Mouse (Mus musculus) macrophage (primary cell): ENCODE data around the gene Vasn. TPM values are rescaled to one million over a fixed set of nuclear protein-coding genes. Genes with fewer than 3 reads are reported as not detected.

ENCODE experiments used
- H3K27ac ChIP-seq: fragments of 350-480 bp; formaldehyde crosslinking; 2 replicates; pipeline ENCODE4 v1.9.0; 2021
- H3K36me3 ChIP-seq: fragments of 350-480 bp; formaldehyde crosslinking; 2 replicates; pipeline ENCODE4 v1.9.0; 2021; ENCODE audit errors: inconsistent target
- H3K4me3 ChIP-seq: fragments of 350-480 bp; formaldehyde crosslinking; 2 replicates; pipeline ENCODE4 v1.9.0; 2021; ENCODE audit errors: inconsistent target
- H3K79me2 ChIP-seq: fragments of 350-480 bp; formaldehyde crosslinking; 2 replicates; pipeline ENCODE4 v1.9.0; 2021; ENCODE audit errors: inconsistent target
- WGBS: methylation state at CpG from one replicate; pipeline ENCODE4 v1.1.7; 2026; ENCODE audit warnings: inconsistent platforms; ENCODE audit not compliant: missing documents; 5-methylcytosine and 5-hydroxymethylcytosine counted together
- polyA plus RNA-seq: library from polyadenylated mRNA; stranded (reverse); fragments of 250-400 nt; gene quantifications from 3 replicates; pipeline ENCODE4 v1.2.4, GENCODE M21; 2018; ENCODE audit warnings: inconsistent platforms
- total RNA-seq, 78 experiments: library from RNA; depleted of rRNA; stranded (reverse); fragments of 250-400 nt; gene quantifications; 1 replicate in 9 of 78; 2 replicates in 24 of 78; 3 replicates in 43 of 78; 4 replicates in 2 of 78; pipeline ENCODE4 v1.2.4; 2018; ENCODE audit warnings: inconsistent platforms in 56 of 78

The Vasn gene
- total RNA-seq (2018; cell fraction: chromatin; rRNA removed): 1 to 10 TPM in 6 of 26 experiments, under 1 TPM in 18, not detected in 2; 0.21 to 7.4 (median 0.77) TPM
- total RNA-seq (2018; cell fraction: cytosol; rRNA removed): under 1 TPM in 10 of 26 experiments, not detected in 16; 0.03 to 0.71 (median 0.08) TPM
- total RNA-seq (2018; cell fraction: nucleus; rRNA removed): 1 to 10 TPM in 1 of 26 experiments, under 1 TPM in 17, not detected in 8; 0.12 to 1.8 (median 0.39) TPM
- 0.07 TPM in 1 of 3 replicates, not detected in the others for polyA plus RNA-seq

- Histone ChIP-seq H3K36me3 (peaks cover 70% of the 10 kb centered on the region), H3K79me2 (no peaks in the 10 kb centered on the region), H3K27ac (no peak within 1 kb of the TSS), H3K4me3 (no peak within 1 kb of the TSS)
- WGBS: 41% methylated on average over 22 of the region's 22 CpGs
Observed at GRCm38 (mm10) chr16:4639831-4640237, at the start of gene Vasn, which contains the start of gene Dnaja3. Vasn (plus strand) TSS chr16:4639941. Dnaja3 (plus strand) TSS chr16:4639989.

- Histone ChIP-seq H3K79me2 (no peaks in the 10 kb centered on the region), H3K4me3 (no peak overlapping the region), H3K36me3 (no peaks in the 10 kb centered on the region), H3K27ac (no peak overlapping the region)
- WGBS: 92% methylated on average over 9 of the region's 9 CpGs
Observed at GRCm38 (mm10) chr16:4590236-4590635, 49.5 kb upstream of the Vasn start.

GRCm38 (mm10) chr16:4592909-4593875 is 46.5 kb upstream of the Vasn start:
- no peak overlapping the region for H3K4me3 ChIP-seq
- no peaks in the 10 kb centered on the region for H3K36me3 ChIP-seq
- WGBS: 51% methylated on average over 31 of the region's 32 CpGs
- H3K79me2 ChIP-seq: no peaks in the 10 kb centered on the region
- no peak overlapping the region for H3K27ac ChIP-seq

GRCm38 (mm10) chr16:4593971-4594813 is 45.5 kb upstream of the Vasn start, which contains the start of gene Glis2:
Glis2 (plus strand) TSS chr16:4594713.
- Histone ChIP-seq H3K79me2 (no peaks in the 10 kb centered on the region), H3K27ac (no peak within 1 kb of the TSS), H3K36me3 (no peaks in the 10 kb centered on the region), H3K4me3 (no peak within 1 kb of the TSS)
- 10% methylated on average over 31 of the region's 74 CpGs for WGBS

GRCm38 (mm10) chr16:4594814-4595526 is 44.8 kb upstream of the Vasn start:
- no peaks in the 10 kb centered on the region for H3K79me2 ChIP-seq
- WGBS: 2% methylated on average over 42 of the region's 52 CpGs
- no peak overlapping the region for H3K27ac ChIP-seq
- H3K4me3 ChIP-seq: no peak overlapping the region
- no peaks in the 10 kb centered on the region for H3K36me3 ChIP-seq

GRCm38 (mm10) chr16:4595527-4595963 is 44.2 kb upstream of the Vasn start:
- Histone ChIP-seq H3K4me3 (no peak overlapping the region), H3K79me2 (no peaks in the 10 kb centered on the region), H3K36me3 (no peaks in the 10 kb centered on the region), H3K27ac (no peak overlapping the region)
- WGBS: 69% methylated on average over 5 of the region's 5 CpGs

- 74% methylated on average over 3 of the region's 3 CpGs for WGBS
- H3K4me3 ChIP-seq: no peak overlapping the region
- no peaks in the 10 kb centered on the region for H3K79me2 ChIP-seq
- no peak overlapping the region for H3K27ac ChIP-seq
- H3K36me3 ChIP-seq: no peaks in the 10 kb centered on the region
Observed at GRCm38 (mm10) chr16:4596141-4596728, 43.5 kb upstream of the Vasn start.

- Histone ChIP-seq H3K36me3 (no peaks in the 10 kb centered on the region), H3K4me3 (no peak overlapping the region)
- WGBS: 100% methylated on average over 2 of the region's 2 CpGs
Observed at GRCm38 (mm10) chr16:4596836-4597235, 42.9 kb upstream of the Vasn start.

GRCm38 (mm10) chr16:4597296-4597695 is 42.4 kb upstream of the Vasn start:
- H3K4me3 ChIP-seq: no peak overlapping the region
- H3K79me2 ChIP-seq: no peaks in the 10 kb centered on the region
- WGBS: 92% methylated on average over 7 of the region's 7 CpGs
- H3K27ac ChIP-seq: no peak overlapping the region
- no peaks in the 10 kb centered on the region for H3K36me3 ChIP-seq

More at GRCm38 (mm10) chr16:4596836-4597235, 42.9 kb upstream of the Vasn start:
- no peak overlapping the region for H3K27ac ChIP-seq
- H3K79me2 ChIP-seq: no peaks in the 10 kb centered on the region

GRCm38 (mm10) chr16:4598041-4598440 is 41.7 kb upstream of the Vasn start:
- Histone ChIP-seq H3K36me3 (no peaks in the 10 kb centered on the region), H3K27ac (no peak overlapping the region), H3K4me3 (no peak overlapping the region), H3K79me2 (no peaks in the 10 kb centered on the region)
- 97% methylated on average over 5 of the region's 5 CpGs for WGBS

GRCm38 (mm10) chr16:4598891-4599543 is 40.7 kb upstream of the Vasn start:
- 75% methylated on average over 6 of the region's 6 CpGs for WGBS
- Histone ChIP-seq H3K36me3 (no peaks in the 10 kb centered on the region), H3K4me3 (no peak overlapping the region), H3K27ac (no peak overlapping the region), H3K79me2 (no peaks in the 10 kb centered on the region)

GRCm38 (mm10) chr16:4599616-4600015 is 40.1 kb upstream of the Vasn start:
- no peak overlapping the region for H3K27ac ChIP-seq
- no peaks in the 10 kb centered on the region for H3K36me3 ChIP-seq
- H3K4me3 ChIP-seq: no peak overlapping the region
- WGBS: 87% methylated on average over 3 of the region's 3 CpGs
- H3K79me2 ChIP-seq: no peaks in the 10 kb centered on the region

- no peaks in the 10 kb centered on the region for H3K36me3 ChIP-seq
- WGBS: 90% methylated on average over 9 of the region's 9 CpGs
- H3K4me3 ChIP-seq: no peak overlapping the region
- H3K79me2 ChIP-seq: no peaks in the 10 kb centered on the region
- no peak overlapping the region for H3K27ac ChIP-seq
Observed at GRCm38 (mm10) chr16:4600701-4601310, 38.9 kb upstream of the Vasn start.
